Mouse (Mus musculus): Measurements from ENCODE around the gene Atad3a. TPM values are rescaled to one million over a fixed set of nuclear protein-coding genes. Genes with fewer than 3 reads are reported as not detected.

Atad3a gene
- polyA plus RNA-seq, 1 experiment from 2014 or later, result 102 TPM

GRCm38 (mm10) chr4:155784081-155784701 lies 23.3 kb upstream of the Atad3a start:
- H3K27me3 ChIP-seq (ENCODE audit: insufficient read depth, low read length), result no peaks in the 10 kb centered on the region
- H3K9me3 ChIP-seq (ENCODE audit: low read depth, low read length), result no peaks in the 10 kb centered on the region
- DNase-seq (peak; percentile 92), ATAC-seq (ENCODE audit: insufficient read depth) (peak; percentile 88)
- TF ChIP-seq CTCF (IDR thresholded peaks at IDR 0.05; ENCODE audit: low read depth), result peak; percentile 77
- 0 out of 2 replicates have a peak, but pooled peaks cover 6% of the 10 kb centered on the region for H3K4me1 ChIP-seq (ENCODE audit: insufficient read depth)
- WGBS, result under 1% methylated on average over 52 of the region's 52 CpGs
- H3K9ac ChIP-seq, result peak overlapping the region; percentile 82
- H3K27ac ChIP-seq (ENCODE audit: low read depth), result peak overlapping the region; percentile 70
- H3K4me2 ChIP-seq, result peak overlapping the region; percentile 81
- peak overlapping the region; percentile 60 for H3K4me3 ChIP-seq (ENCODE audit: low read depth, low read length)
- no peaks in the 10 kb centered on the region for H3K36me3 ChIP-seq (ENCODE audit: insufficient read depth)

- peak overlapping the region; percentile 70; the same call in 1 of the 2 replicates for H3K27ac ChIP-seq (ENCODE audit: low read depth)
- TF ChIP-seq CTCF (IDR thresholded peaks at IDR 0.05; ENCODE audit: low read depth), result no peak
- peak overlapping the region; percentile 60 for H3K4me3 ChIP-seq (ENCODE audit: low read depth, low read length)
- H3K9ac ChIP-seq, result peak overlapping the region; percentile 82
- 33% methylated on average over 16 of the region's 16 CpGs for WGBS
- ATAC-seq (ENCODE audit: insufficient read depth) (peak; percentile 24; the same call in 1 of the 2 replicates), DNase-seq (no peak)
- no peaks in the 10 kb centered on the region for H3K36me3 ChIP-seq (ENCODE audit: insufficient read depth)
- no peaks in the 10 kb centered on the region for H3K27me3 ChIP-seq (ENCODE audit: insufficient read depth, low read length)
- no peaks in the 10 kb centered on the region for H3K9me3 ChIP-seq (ENCODE audit: low read depth, low read length)
- H3K4me1 ChIP-seq (ENCODE audit: insufficient read depth), result 0 out of 2 replicates have a peak, but pooled peaks cover 6% of the 10 kb centered on the region
- peak overlapping the region; percentile 81 for H3K4me2 ChIP-seq
Observed at GRCm38 (mm10) chr4:155783486-155784080, 22.7 kb upstream of the Atad3a start.

- 0 out of 2 replicates have a peak overlapping the region, but pooled peaks have one; percentile 36 for H3K27ac ChIP-seq (ENCODE audit: low read depth)
- no peak overlapping the region for H3K9ac ChIP-seq
- ATAC-seq (ENCODE audit: insufficient read depth) (no peak), DNase-seq (peak; percentile 39)
- H3K4me2 ChIP-seq, result 0 out of 2 replicates have a peak overlapping the region, but pooled peaks have one; percentile 4
- no peaks in the 10 kb centered on the region for H3K9me3 ChIP-seq (ENCODE audit: low read depth, low read length)
- no peaks in the 10 kb centered on the region for H3K36me3 ChIP-seq (ENCODE audit: insufficient read depth)
- no peaks in the 10 kb centered on the region for H3K27me3 ChIP-seq (ENCODE audit: insufficient read depth, low read length)
- WGBS, result 11% methylated on average over 6 of the region's 6 CpGs
- no peak for TF ChIP-seq CTCF (IDR thresholded peaks at IDR 0.05; ENCODE audit: low read depth)
- peaks cover 22% of the 10 kb centered on the region for H3K4me1 ChIP-seq (ENCODE audit: insufficient read depth)
- H3K4me3 ChIP-seq (ENCODE audit: low read depth, low read length), result no peak overlapping the region
Observed at GRCm38 (mm10) chr4:155780895-155781294, 20.0 kb upstream of the Atad3a start.

GRCm38 (mm10) chr4:155779498-155779897 lies 18.6 kb upstream of the Atad3a start:
- no peak overlapping the region for H3K4me2 ChIP-seq
- H3K27me3 ChIP-seq (ENCODE audit: insufficient read depth, low read length), result no peaks in the 10 kb centered on the region
- ATAC-seq (ENCODE audit: insufficient read depth), result no peak
- no peak for DNase-seq
- H3K9ac ChIP-seq, result no peak overlapping the region
- WGBS, result 76% methylated on average over 4 of the region's 4 CpGs
- TF ChIP-seq CTCF (IDR thresholded peaks at IDR 0.05; ENCODE audit: low read depth), result no peak
- H3K9me3 ChIP-seq (ENCODE audit: low read depth, low read length), result no peaks in the 10 kb centered on the region
- no peak overlapping the region for H3K27ac ChIP-seq (ENCODE audit: low read depth)
- H3K4me3 ChIP-seq (ENCODE audit: low read depth, low read length), result no peak overlapping the region
- H3K4me1 ChIP-seq (ENCODE audit: insufficient read depth), result peaks cover 33% of the 10 kb centered on the region
- no peaks in the 10 kb centered on the region for H3K36me3 ChIP-seq (ENCODE audit: insufficient read depth)

- H3K9me3 ChIP-seq (ENCODE audit: low read depth, low read length), result no peaks in the 10 kb centered on the region
- no peaks in the 10 kb centered on the region for H3K36me3 ChIP-seq (ENCODE audit: insufficient read depth)
- ATAC-seq (ENCODE audit: insufficient read depth) (no peak), DNase-seq (peak; percentile 59)
- peaks cover 30% of the 10 kb centered on the region for H3K4me1 ChIP-seq (ENCODE audit: insufficient read depth)
- WGBS, result 62% methylated on average over 2 of the region's 2 CpGs
- no peak overlapping the region for H3K4me2 ChIP-seq
- H3K27ac ChIP-seq (ENCODE audit: low read depth), result peak overlapping the region; percentile 50; the same call in 1 of the 2 replicates
- H3K4me3 ChIP-seq (ENCODE audit: low read depth, low read length), result no peak overlapping the region
- H3K9ac ChIP-seq, result no peak overlapping the region
- TF ChIP-seq CTCF (IDR thresholded peaks at IDR 0.05; ENCODE audit: low read depth), result no peak
- peaks cover 10% of the 10 kb centered on the region for H3K27me3 ChIP-seq (ENCODE audit: insufficient read depth, low read length)
Observed at GRCm38 (mm10) chr4:155777816-155778215, 16.9 kb upstream of the Atad3a start.

- H3K36me3 ChIP-seq (ENCODE audit: insufficient read depth), result no peaks in the 10 kb centered on the region
- H3K9me3 ChIP-seq (ENCODE audit: low read depth, low read length), result no peaks in the 10 kb centered on the region
- DNase-seq (peak; percentile 47), ATAC-seq (ENCODE audit: insufficient read depth) (no peak)
- H3K4me1 ChIP-seq (ENCODE audit: insufficient read depth), result peaks cover 30% of the 10 kb centered on the region
- peaks cover 11% of the 10 kb centered on the region for H3K27me3 ChIP-seq (ENCODE audit: insufficient read depth, low read length)
- no peak overlapping the region for H3K4me2 ChIP-seq
- WGBS, result 45% methylated on average over 2 of the region's 2 CpGs
- TF ChIP-seq CTCF (IDR thresholded peaks at IDR 0.05; ENCODE audit: low read depth), result no peak
- H3K27ac ChIP-seq (ENCODE audit: low read depth), result no peak overlapping the region
- H3K4me3 ChIP-seq (ENCODE audit: low read depth, low read length), result no peak overlapping the region
- no peak overlapping the region for H3K9ac ChIP-seq
Observed at GRCm38 (mm10) chr4:155776704-155777335, 15.9 kb upstream of the Atad3a start.

GRCm38 (mm10) chr4:155775855-155776254 lies 15.0 kb upstream of the Atad3a start:
- WGBS, result 55% methylated on average over 3 of the region's 3 CpGs
- Histone ChIP-seq H3K9me3 (ENCODE audit: low read depth, low read length) (no peaks in the 10 kb centered on the region), H3K4me1 (ENCODE audit: insufficient read depth) (peaks cover 27% of the 10 kb centered on the region)

More at GRCm38 (mm10) chr4:155775855-155776254, 15.0 kb upstream of the Atad3a start:
- Histone ChIP-seq H3K36me3 (ENCODE audit: insufficient read depth) (no peaks in the 10 kb centered on the region), H3K27ac (ENCODE audit: low read depth) (peak overlapping the region; percentile 69), H3K9ac (no peak overlapping the region), H3K27me3 (ENCODE audit: insufficient read depth, low read length) (peaks cover 14% of the 10 kb centered on the region), H3K4me2 (no peak overlapping the region), H3K4me3 (ENCODE audit: low read depth, low read length) (no peak overlapping the region)
- TF ChIP-seq CTCF (IDR thresholded peaks at IDR 0.05; ENCODE audit: low read depth), result no peak
- ATAC-seq (ENCODE audit: insufficient read depth) (no peak), DNase-seq (peak; percentile 75)

All from lung, embryonic 14.5 days (tissue).